Mouse (Mus musculus) adrenal gland, postnatal 36 days (tissue): Measurements from ENCODE around the gene Mthfsd. TPM values are rescaled to one million over a fixed set of nuclear protein-coding genes. Genes with fewer than 3 reads are reported as not detected.

Experiments used
- DNase-seq, 2 experiments: peaks; one replicate each; pipeline ENCODE4 v3.0.0; 2021; ENCODE audit warnings: mixed read lengths in 1 of 2
- total RNA-seq, 2 experiments: library from RNA; stranded (reverse); gene quantifications; 2 replicates each; pipeline ENCODE4 v1.2.3; 2021

Gene Mthfsd
- total RNA-seq, 2 experiments from 2014 or later, result 29.5 to 30.6 TPM

GRCm38 (mm10) chr8:121088871-121089630 lies 19.1 kb downstream of the Mthfsd start:
- DNase-seq, result no peak

DNA sequence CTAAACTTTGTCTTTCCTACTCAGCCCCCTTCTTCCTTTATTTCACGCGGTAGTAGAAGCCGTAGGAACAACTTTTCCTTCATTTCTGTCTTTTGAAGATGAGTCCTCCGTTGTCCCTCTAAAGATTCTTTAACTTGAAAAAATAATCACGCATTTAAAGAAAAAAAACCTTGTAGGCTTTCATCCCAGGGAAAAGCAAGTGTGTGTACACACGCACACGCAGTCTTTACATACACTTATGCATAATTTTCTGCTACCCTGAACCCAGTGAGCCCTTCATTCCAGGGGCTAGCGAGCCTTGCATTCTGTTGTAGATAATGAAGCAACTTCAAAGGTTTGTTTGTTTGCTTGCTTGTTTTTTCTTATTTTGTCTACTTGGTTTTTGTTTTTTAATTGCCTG lies 19.9 kb downstream of the Mthfsd start:
- DNase-seq, result no peak

DNA sequence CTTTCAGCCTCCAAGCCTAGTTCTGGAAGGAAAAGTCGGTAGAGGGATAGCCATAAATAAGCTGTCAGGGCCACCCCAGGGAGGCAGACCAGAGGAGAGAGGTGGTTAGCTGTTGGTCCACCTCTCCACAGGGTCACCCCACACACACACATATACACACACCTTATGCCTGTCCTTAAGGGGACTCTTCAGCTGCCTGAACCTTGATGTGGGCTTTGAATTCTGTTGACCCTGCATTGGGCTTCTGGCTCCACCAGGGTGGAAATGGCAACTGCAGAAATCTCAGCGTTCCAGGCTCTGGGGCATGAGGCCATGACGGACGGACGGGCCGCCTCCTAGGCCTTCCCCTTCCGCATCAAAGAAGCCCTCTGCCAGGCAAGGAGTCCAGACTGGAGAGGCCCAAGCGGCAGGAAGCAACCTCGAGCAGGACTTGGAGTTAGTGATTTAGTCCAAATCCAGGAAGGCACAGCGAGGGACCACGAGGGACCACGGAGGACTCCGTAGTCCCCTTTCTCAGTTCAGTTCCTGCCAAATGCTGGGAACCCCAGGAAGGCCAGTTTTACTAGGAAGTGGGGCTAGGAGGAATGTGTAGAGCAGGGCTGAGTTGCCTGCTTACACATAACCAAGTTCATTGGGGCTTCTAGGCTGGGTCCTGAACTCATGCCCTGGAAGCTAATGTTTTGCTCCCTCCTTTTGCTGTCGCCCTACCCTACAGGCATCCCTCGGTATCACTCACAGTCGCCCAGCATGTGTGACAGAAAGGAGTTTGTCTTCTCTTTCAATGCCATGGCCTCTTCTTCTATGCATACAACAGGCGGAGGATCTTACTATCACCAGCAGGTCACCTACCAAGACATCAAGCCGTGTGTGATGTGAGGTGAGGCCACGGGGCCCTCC lies 21.9 kb downstream of the Mthfsd start:
- DNase-seq, result no peak

- no peak for DNase-seq
Measured at GRCm38 (mm10) chr8:121085561-121085960, 22.6 kb downstream of the Mthfsd start.

DNA sequence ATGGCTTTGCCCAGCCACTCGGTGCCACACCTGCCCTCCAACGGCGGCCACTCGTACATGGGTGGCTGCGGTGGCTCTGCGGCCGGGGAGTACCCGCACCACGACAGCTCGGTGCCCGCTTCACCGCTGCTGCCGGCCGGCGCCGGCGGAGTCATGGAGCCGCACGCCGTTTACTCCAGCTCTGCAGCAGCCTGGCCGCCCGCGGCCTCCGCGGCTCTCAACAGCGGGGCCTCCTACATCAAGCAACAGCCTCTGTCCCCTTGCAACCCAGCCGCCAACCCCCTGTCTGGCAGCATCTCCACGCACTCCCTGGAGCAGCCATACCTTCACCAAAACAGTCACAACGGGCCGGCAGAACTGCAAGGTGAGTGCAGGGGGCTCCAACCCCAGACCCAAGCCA lies 23.2 kb downstream of the Mthfsd start:
- DNase-seq, result no peak

DNA sequence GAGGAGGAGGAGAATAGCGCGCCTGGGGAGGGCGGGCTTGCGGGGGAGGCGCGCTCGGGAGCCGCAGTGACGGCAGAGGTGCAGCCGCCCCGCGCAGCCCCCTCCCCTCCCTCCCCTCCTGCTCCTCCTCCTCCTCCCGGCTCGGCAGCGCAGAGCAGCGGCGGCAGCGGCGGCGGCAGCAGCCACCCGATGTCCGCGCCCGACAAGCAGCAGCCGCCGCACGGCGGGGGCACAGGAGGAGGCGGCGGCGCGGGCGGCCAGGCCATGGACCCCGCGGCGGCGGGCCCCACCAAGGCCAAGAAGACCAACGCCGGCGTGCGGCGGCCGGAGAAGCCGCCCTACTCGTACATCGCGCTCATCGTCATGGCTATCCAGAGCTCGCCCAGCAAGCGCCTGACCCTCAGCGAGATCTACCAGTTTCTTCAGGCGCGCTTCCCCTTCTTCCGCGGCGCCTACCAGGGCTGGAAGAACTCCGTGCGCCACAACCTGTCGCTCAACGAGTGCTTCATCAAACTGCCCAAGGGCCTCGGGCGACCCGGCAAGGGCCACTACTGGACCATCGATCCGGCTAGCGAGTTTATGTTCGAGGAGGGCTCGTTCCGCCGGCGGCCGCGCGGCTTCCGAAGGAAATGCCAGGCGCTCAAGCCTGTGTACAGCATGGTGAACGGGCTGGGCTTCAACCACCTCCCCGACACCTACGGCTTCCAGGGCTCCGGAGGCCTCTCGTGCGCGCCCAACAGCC lies 23.8 kb downstream of the Mthfsd start, which contains the start of gene Foxf1:
Foxf1 (plus strand) TSS at position 177 of the 742 bp plus-strand sequence.
- DNase-seq, result peak; percentile 24 to 29

DNA sequence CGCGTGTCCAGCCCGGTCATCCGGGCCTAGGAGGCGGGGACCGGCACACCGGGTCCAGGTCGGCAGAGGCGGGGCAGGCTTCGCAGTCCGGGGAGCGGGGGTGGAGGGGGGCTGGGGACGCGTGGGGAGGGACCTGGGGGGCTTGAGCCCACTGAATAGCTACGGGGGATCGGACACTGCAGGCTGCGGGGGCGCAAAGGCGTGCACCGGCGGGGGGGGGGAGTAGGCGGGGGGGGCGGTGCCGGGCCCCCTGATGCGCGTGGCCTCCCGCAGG lies 24.3 kb downstream of the Mthfsd start:
- no peak for DNase-seq

DNA sequence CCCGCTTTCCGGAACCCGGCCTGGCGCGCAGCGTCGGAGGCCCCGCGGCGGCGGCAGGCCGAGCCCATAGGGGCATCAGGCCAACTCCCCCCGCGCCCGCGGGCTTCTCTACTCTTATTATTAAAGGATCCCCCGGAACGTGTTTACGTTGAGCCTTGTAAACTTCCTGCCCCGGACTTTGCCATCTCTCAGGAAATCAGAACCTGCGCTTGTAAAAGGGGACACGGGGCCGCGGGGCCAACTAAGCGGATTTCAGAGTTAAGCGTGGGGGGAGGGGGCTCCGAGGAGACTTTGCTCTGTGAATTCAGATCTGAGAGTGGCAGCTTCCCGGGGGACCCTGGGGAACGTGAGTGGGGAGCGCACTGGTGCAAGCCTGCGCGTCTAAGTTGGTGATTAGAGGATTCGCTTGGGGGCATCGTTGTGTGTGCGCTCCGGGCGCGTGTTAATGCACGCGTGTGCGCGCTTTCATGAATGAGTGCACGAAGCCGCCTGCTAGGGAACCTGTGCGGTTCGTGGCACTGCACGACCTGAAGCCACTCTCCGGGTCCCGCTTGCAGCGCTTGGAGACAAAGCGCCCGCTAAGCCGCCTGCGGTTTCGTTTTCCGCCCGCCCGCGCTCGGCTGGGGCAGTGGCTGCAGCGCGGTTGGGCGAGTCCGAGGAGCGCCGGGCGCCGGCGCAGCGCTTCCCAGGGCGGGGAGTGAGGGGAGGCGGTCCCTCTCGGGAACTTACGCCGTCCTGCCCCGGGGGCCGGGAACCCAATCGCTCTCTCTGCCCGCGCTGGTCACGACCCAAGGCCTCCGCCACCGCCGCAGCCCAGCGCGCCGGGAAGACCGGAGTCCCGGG lies 24.9 kb downstream of the Mthfsd start:
- DNase-seq, result peak; percentile 78 to 83

DNA sequence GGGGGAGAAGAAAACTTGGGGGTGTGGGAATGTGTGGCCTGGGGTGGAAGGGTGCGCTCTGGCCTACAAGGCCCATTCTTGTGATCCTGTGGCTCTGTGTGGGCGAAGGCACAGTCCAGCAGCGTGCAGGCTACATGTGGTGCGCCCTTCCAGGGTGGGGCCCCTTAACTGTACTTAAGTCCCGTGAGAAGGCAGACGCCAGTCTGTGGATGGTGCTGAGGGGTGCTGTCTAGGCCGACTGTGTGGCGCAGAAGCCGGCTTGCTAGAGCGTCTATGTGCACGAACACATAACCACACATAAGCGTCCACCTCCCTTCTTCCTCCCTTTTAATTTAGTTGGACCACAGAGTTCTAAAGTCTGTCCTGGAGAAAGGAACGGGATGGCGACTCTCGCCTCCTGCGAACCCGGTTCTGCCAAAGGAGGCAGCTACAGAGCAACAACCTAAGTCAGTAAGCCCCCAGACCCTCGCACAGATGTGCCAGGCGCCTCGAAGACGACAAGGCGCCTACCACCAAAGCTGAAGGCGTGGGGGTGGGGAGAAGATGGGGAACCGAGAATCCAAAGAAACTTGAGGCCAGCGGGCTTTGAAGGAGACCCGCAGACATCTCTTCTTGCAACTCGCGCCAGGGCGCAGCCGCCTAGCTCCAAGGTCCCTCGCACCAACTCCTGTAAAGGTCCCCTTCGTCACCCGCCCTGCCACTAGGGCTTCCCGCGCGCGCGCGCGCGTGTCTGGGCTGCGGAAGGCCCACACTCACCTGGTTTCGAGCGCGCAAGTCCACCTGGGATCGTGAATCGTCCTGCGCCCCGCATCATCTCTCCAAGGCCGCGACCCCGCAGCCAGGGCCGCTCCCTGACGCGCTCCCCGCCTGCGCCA lies 25.7 kb downstream of the Mthfsd start:
- no peak for DNase-seq

DNA sequence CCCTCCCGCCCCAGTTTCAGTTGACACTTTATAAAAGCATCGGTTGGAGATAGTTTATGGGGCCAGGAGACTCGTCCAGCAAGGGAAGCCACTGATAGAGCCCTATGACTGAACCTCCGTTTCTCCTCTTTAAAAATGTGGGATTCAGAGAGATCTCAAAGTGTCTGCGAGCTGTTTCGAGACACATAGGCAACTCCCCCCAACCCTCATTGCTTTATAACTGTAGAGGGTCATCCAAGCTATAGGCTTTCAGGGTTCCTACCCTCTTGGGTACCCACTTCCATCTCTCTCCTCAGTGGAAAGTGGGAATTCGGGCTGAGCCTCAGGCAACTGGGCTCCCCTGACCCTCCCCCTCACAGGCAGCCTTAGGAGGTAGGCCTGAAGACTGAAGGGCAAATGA lies 26.8 kb downstream of the Mthfsd start:
- no peak for DNase-seq

DNA sequence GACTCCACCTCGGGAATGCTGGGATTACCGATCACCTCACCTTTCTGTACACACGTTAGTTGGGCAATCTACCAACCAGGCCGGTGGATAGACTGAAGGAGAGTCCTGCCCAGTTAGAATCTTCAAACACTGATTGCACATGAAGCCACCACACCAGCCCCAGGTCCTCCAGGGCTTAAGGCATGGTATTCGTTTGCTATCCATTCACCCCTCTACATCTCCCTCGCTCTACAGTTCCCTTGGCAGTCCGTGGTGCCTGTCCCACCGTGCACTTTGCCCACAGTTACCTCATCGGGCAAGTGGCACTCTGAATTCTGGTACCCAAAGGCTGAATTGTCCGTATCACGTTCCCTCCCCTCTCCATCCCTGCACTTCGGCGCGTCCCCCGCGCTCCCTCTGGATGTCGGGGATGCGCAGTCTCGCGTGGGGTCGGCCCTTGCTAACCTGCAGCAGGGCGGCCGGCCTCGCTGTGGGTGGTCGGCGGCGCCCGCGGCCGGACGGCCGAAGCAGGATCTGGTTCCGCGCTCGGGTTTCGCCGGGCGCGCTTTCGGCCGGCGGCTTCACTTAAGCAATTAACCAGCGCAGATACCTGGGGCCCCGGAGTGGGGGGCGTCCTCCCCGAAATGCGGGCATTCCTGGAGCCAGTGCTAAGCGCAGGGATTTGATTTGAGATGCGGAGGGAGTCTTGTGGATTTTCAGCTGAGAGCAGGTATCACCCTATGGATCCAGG lies 27.7 kb downstream of the Mthfsd start:
- no peak for DNase-seq

GRCm38 (mm10) chr8:121079944-121080343 lies 28.2 kb downstream of the Mthfsd start:
- DNase-seq, result no peak

DNA sequence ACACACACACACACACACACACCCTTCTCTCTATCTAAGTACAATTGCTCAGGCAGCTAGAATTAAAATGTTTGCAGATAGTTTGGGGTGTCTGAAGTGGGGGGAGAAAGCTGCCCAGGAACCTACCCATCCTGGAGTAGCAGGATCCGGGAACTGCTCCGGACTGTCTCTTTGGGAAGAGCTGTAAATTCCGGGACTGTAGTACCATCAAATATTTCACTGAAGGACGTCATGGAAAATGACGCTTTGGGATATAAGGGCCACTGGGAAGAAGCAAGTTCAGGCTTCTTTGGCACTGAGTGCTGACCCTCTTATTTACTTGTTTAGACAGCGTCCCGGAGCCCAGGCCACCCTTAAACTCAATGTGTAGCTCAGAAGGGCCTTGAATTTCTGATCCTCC lies 29.0 kb downstream of the Mthfsd start:
- DNase-seq, result no peak

GRCm38 (mm10) chr8:121078721-121079120 lies 29.5 kb downstream of the Mthfsd start:
- DNase-seq, result no peak

DNA sequence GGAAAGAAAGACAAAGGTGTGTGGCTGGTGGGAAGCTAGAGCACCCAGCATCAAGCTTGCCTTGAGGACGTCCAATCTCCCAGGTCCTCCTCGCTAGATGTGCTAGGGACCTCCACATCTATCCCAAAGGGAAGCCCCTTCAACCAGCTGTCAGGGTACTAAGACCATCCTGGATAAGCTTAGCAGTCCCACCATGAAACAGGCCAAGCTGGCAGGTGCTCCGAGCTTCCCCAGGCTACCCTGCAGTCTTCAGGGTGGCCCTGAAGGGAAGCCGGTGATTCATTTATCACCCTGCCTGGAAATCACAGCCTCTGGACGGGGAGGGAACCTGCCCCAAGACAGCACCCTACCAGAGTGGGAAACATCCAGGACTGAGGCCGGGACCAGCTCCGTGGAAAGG lies 31.6 kb downstream of the Mthfsd start:
- DNase-seq, result no peak

- no peak for DNase-seq
Measured at GRCm38 (mm10) chr8:121075936-121076335, 32.3 kb downstream of the Mthfsd start.

- DNase-seq, result no peak
Measured at GRCm38 (mm10) chr8:121074848-121075145, 33.4 kb downstream of the Mthfsd start.

- DNase-seq, result no peak
Measured at GRCm38 (mm10) chr8:121074108-121074847, 33.9 kb downstream of the Mthfsd start.
